Mouse (Mus musculus) lung, embryonic 16.5 days (tissue): ENCODE results near the gene Krt88. TPM values are rescaled to one million over a fixed set of nuclear protein-coding genes. Genes with fewer than 3 reads are reported as not detected.

Source experiments
- ATAC-seq: fragments of 200-750 bp; cut with Nextera tagmentation; 2 replicates; pipeline ENCODE4 v1.8.0; 2017; ENCODE audit warnings: low read depth, mild to moderate bottlenecking, moderate library complexity
- H3K27ac ChIP-seq: fragments of 300-500 bp; sonication (generic); 2 replicates; pipeline ENCODE4 v1.5.1; 2014; ENCODE audit warnings: mild to moderate bottlenecking, control low read depth, low read length
- H3K27me3 ChIP-seq: fragments of 300-500 bp; sonication (generic); 2 replicates; pipeline ENCODE4 v1.6.1; 2014; ENCODE audit warnings: low read depth, low read length, mixed read lengths; ENCODE audit not compliant: control insufficient read depth, insufficient read depth
- H3K36me3 ChIP-seq: fragments of 300-500 bp; sonication (generic); 2 replicates; pipeline ENCODE4 v1.6.1; 2014; ENCODE audit warnings: low read length; ENCODE audit not compliant: control insufficient read depth, insufficient read depth
- H3K4me1 ChIP-seq: fragments of 300-500 bp; sonication (generic); replicated peaks from 2 replicates; pipeline ENCODE4 v1.6.1; 2014; ENCODE audit warnings: low read length, mixed read lengths; ENCODE audit not compliant: control insufficient read depth, insufficient read depth
- H3K4me2 ChIP-seq: fragments of 300-500 bp; sonication (generic); 2 replicates; pipeline ENCODE4 v1.6.1; 2014; ENCODE audit warnings: low read depth, low read length, control low read depth
- H3K4me3 ChIP-seq: fragments of 300-500 bp; sonication (generic); 2 replicates; pipeline ENCODE4 v1.5.1; 2014; ENCODE audit warnings: mild to moderate bottlenecking, low read length, control low read depth
- H3K9ac ChIP-seq: fragments of 300-500 bp; sonication (generic); 2 replicates; pipeline ENCODE4 v1.6.1; 2014; ENCODE audit warnings: low read length, control low read depth
- H3K9me3 ChIP-seq: fragments of 300-500 bp; sonication (generic); 2 replicates; pipeline ENCODE4 v1.6.1; 2016; ENCODE audit warnings: low read length; ENCODE audit not compliant: control insufficient read depth
- WGBS: fragments of 180-500 bp; shearing (Covaris S2); extraction: QIAGEN DNeasy Blood & Tissue Kit; methylation state at CpG from one replicate; pipeline ENCODE4 v1.1.7; 2014; 5-methylcytosine and 5-hydroxymethylcytosine counted together
- polyA plus RNA-seq: library from polyadenylated mRNA; unstranded; fragments of >200 nt; fragmentation: Nextera tagmentation; extraction: Ambion mirVana; gene quantifications from 2 replicates; pipeline ENCODE4 v1.2.1, GENCODE M21; 2015

The Krt88 gene
- polyA plus RNA-seq, 1 experiment from 2014 or later = not detected

- Histone ChIP-seq H3K36me3 (no peaks in the 10 kb centered on the region), H3K4me1 (no peaks in the 10 kb centered on the region), H3K27me3 (no peaks in the 10 kb centered on the region), H3K4me2 (no peak overlapping the region), H3K9me3 (no peaks in the 10 kb centered on the region), H3K9ac (no peak overlapping the region), H3K27ac (no peak overlapping the region), H3K4me3 (no peak overlapping the region)
- no peak for ATAC-seq
- WGBS = 70% methylated on average over 11 of the region's 11 CpGs
Measured at GRCm38 (mm10) chr15:101485911-101486635, 38.5 kb downstream of the Krt88 start.

- H3K4me3 ChIP-seq = no peak within 1 kb of the TSS
- WGBS = 60% methylated on average over 6 of the region's 6 CpGs
- H3K36me3 ChIP-seq = no peaks in the 10 kb centered on the region
- H3K9ac ChIP-seq = no peak within 1 kb of the TSS
- H3K27ac ChIP-seq = no peak within 1 kb of the TSS
- H3K9me3 ChIP-seq = no peaks in the 10 kb centered on the region
- H3K27me3 ChIP-seq = no peaks in the 10 kb centered on the region
- H3K4me2 ChIP-seq = no peak within 1 kb of the TSS
- peak; percentile 41; the same call in 1 of the 2 replicates for ATAC-seq
- peaks cover 6% of the 10 kb centered on the region; the same call in 1 of the 2 replicates for H3K4me1 ChIP-seq
Measured at GRCm38 (mm10) chr15:101491431-101491830, 43.9 kb downstream of the Krt88 start, which contains the start of gene Krt83. Gene Krt83, minus strand, starts transcription at chr15:101491512.

GRCm38 (mm10) chr15:101492718-101493117, 45.2 kb downstream of the Krt88 start:
- Histone ChIP-seq H3K4me2 (no peak overlapping the region), H3K9me3 (no peaks in the 10 kb centered on the region), H3K9ac (no peak overlapping the region), H3K4me3 (no peak overlapping the region), H3K4me1 (peaks cover 6% of the 10 kb centered on the region; the same call in 1 of the 2 replicates), H3K27me3 (no peaks in the 10 kb centered on the region), H3K27ac (no peak overlapping the region), H3K36me3 (no peaks in the 10 kb centered on the region)
- no peak for ATAC-seq
- 36% methylated on average over 8 of the region's 8 CpGs for WGBS

GRCm38 (mm10) chr15:101493713-101494112, 46.2 kb downstream of the Krt88 start:
- Histone ChIP-seq H3K4me2 (no peak overlapping the region), H3K27me3 (no peaks in the 10 kb centered on the region), H3K27ac (no peak overlapping the region), H3K4me3 (no peak overlapping the region), H3K9me3 (no peaks in the 10 kb centered on the region), H3K36me3 (no peaks in the 10 kb centered on the region), H3K4me1 (peaks cover 6% of the 10 kb centered on the region; the same call in 1 of the 2 replicates), H3K9ac (no peak overlapping the region)
- 90% methylated on average over 6 of the region's 6 CpGs for WGBS
- ATAC-seq = no peak

- H3K27me3 ChIP-seq = no peaks in the 10 kb centered on the region
- no peak overlapping the region for H3K9ac ChIP-seq
- no peaks in the 10 kb centered on the region for H3K9me3 ChIP-seq
- H3K4me1 ChIP-seq = peaks cover 6% of the 10 kb centered on the region; the same call in 1 of the 2 replicates
- no peak overlapping the region for H3K4me2 ChIP-seq
- ATAC-seq = no peak
- H3K27ac ChIP-seq = no peak overlapping the region
- no peaks in the 10 kb centered on the region for H3K36me3 ChIP-seq
- no peak overlapping the region for H3K4me3 ChIP-seq
- 57% methylated on average over 1 of the region's 1 CpGs for WGBS
Measured at GRCm38 (mm10) chr15:101494203-101494602, 46.7 kb downstream of the Krt88 start.

GRCm38 (mm10) chr15:101495266-101495665, 47.7 kb downstream of the Krt88 start:
- Histone ChIP-seq H3K4me3 (no peak overlapping the region), H3K4me2 (no peak overlapping the region), H3K9me3 (no peaks in the 10 kb centered on the region), H3K27ac (no peak overlapping the region), H3K27me3 (no peaks in the 10 kb centered on the region), H3K36me3 (no peaks in the 10 kb centered on the region), H3K9ac (no peak overlapping the region), H3K4me1 (peaks cover 6% of the 10 kb centered on the region; the same call in 1 of the 2 replicates)
- ATAC-seq = no peak
- WGBS = 65% methylated on average over 8 of the region's 8 CpGs

GRCm38 (mm10) chr15:101497181-101497580, 49.6 kb downstream of the Krt88 start:
- no peaks in the 10 kb centered on the region for H3K36me3 ChIP-seq
- no peak overlapping the region for H3K4me2 ChIP-seq
- no peak overlapping the region for H3K4me3 ChIP-seq
- H3K9ac ChIP-seq = no peak overlapping the region
- H3K4me1 ChIP-seq = no peaks in the 10 kb centered on the region
- 69% methylated on average over 2 of the region's 2 CpGs for WGBS
- ATAC-seq = no peak
- H3K27ac ChIP-seq = no peak overlapping the region
- no peaks in the 10 kb centered on the region for H3K27me3 ChIP-seq
- no peaks in the 10 kb centered on the region for H3K9me3 ChIP-seq

Other genes with a start within 250 kb of the Krt88 start
- 5.6 and 6.1 TPM in 2 replicates for gene Grasp, start 223.6 kb upstream of the Krt88 start, polyA plus RNA-seq
- 10.8 and 11.5 TPM in 2 replicates for gene Nr4a1, start 193.5 kb upstream of the Krt88 start, polyA plus RNA-seq
- 75.0 and 82.4 TPM in 2 replicates for gene Atg101, start 163.5 kb upstream of the Krt88 start, polyA plus RNA-seq
- 57.2 and 59.7 TPM in 2 replicates for gene 6030408B16Rik, start 154.5 kb upstream of the Krt88 start, polyA plus RNA-seq
- gene Krt80, start 77.6 kb upstream of the Krt88 start, polyA plus RNA-seq = 2.5 and 2.6 TPM in 2 replicates
- gene Krt7, start 36.7 kb upstream of the Krt88 start, polyA plus RNA-seq = 173 and 187 TPM in 2 replicates
- 0.26 and 0.31 TPM in 2 replicates for gene Krt87, start 8.9 kb upstream of the Krt88 start, polyA plus RNA-seq
- not detected in 2 replicates for gene Krt81, start 16.0 kb downstream of the Krt88 start, polyA plus RNA-seq
- gene Krt86, start 25.7 kb downstream of the Krt88 start, polyA plus RNA-seq = not detected in 2 replicates
- gene Krt83, start 43.8 kb downstream of the Krt88 start, polyA plus RNA-seq = not detected in 2 replicates
- not detected in 2 replicates for gene Gm49425, start 69.5 kb downstream of the Krt88 start, polyA plus RNA-seq
- gene Krt84, start 85.1 kb downstream of the Krt88 start, polyA plus RNA-seq = not detected in 2 replicates
- not detected in 2 replicates for gene Krt82, start 102.9 kb downstream of the Krt88 start, polyA plus RNA-seq
- not detected in 2 replicates for gene Krt90, start 115.2 kb downstream of the Krt88 start, polyA plus RNA-seq
- 0.28 and 0.29 TPM in 2 replicates for gene Krt75, start 126.2 kb downstream of the Krt88 start, polyA plus RNA-seq
- gene Gm5414, start 180.4 kb downstream of the Krt88 start, polyA plus RNA-seq = not detected in 2 replicates
- not detected in 2 replicates for gene Gm5478, start 199.6 kb downstream of the Krt88 start, polyA plus RNA-seq
- not detected in 2 replicates for gene Krt6b, start 232.5 kb downstream of the Krt88 start, polyA plus RNA-seq
- 0.67 and 1.3 TPM in 2 replicates for gene Krt6a, start 246.6 kb downstream of the Krt88 start, polyA plus RNA-seq